In the genomic region with DNA sequence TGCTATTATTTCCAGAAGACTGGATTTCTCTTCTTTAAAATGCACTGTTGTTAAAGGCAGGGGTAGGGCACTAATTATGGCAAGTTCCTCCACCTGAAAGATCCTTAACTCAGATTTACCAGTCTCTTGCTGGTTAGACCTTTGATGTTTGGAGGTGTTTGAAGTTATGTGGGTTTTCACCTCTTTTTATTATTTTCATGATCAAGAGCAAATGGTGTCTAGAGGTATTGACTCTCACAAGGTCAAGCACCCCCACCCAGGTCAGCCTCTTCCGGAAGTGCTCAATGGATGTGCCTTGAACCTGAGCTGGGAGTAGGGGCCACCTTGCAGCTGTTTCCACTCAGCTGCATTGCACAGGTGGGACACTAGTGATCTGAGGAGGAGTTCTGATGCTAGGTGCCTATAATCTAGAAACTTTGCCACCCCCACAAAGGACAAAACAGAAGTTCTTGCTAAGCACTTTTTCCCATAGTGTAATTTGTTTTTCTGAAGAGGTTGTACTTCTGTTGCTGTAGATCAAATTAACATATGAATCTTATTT, we compare ENCODE assay signal across 28 mouse cellular contexts. TPM values are rescaled to one million over a fixed set of nuclear protein-coding genes. Genes with fewer than 3 reads are reported as not detected.
DNase-seq lines count a peak whose midpoint lies in the region; ATAC-seq lines count a peak whose summit lies in the region.
"Had no signal": no experiment of that assay in that cellular context is flagged by ENCODE, and none has a peak within 500 bp of the region (broad histone marks: within the 10 kb centered on the region; RNA-seq: fewer than 3 reads in every experiment).

No protein-coding gene starts in this region.

- H3K9me3 ChIP-seq in limb, embryonic 11.5 days (ENCODE audit: control insufficient read depth, low read length) = no peaks in the 10 kb centered on the region
- no peaks in the 10 kb centered on the region for H3K9me3 ChIP-seq in heart, embryonic 12.5 days (replicated peaks)
- H3K9me3 ChIP-seq: embryonic facial prominence, embryonic 15.5 days; forebrain, embryonic 13.5 days; hindbrain, embryonic 10.5 days; limb, embryonic 12.5 days; liver, embryonic 15.5 days; midbrain, embryonic 10.5 days; midbrain, embryonic 15.5 days had no signal

- H3K36me3 ChIP-seq in limb, embryonic 11.5 days (ENCODE audit: control insufficient read depth, insufficient read depth, low read length) = no peaks in the 10 kb centered on the region
- no peaks in the 10 kb centered on the region for H3K36me3 ChIP-seq in heart, embryonic 12.5 days
- H3K36me3 ChIP-seq: embryonic facial prominence, embryonic 15.5 days; hindbrain, embryonic 10.5 days; limb, embryonic 12.5 days; liver, embryonic 15.5 days; midbrain, embryonic 10.5 days; midbrain, embryonic 15.5 days had no signal

- no peak overlapping the region for H3K4me2 ChIP-seq in limb, embryonic 11.5 days (ENCODE audit: low read depth, severe bottlenecking)
- no peak overlapping the region for H3K4me2 ChIP-seq in heart, embryonic 12.5 days
- H3K4me2 ChIP-seq: embryonic facial prominence, embryonic 15.5 days; forebrain, embryonic 13.5 days; limb, embryonic 12.5 days; liver, embryonic 15.5 days; lung, embryonic 14.5 days; midbrain, embryonic 15.5 days had no signal

- H3K27me3 ChIP-seq in limb, embryonic 11.5 days (ENCODE audit: control insufficient read depth, insufficient read depth, low read length) = no peaks in the 10 kb centered on the region
- no peaks in the 10 kb centered on the region for H3K27me3 ChIP-seq in heart, embryonic 12.5 days (replicated peaks)
- H3K27me3 ChIP-seq: embryonic facial prominence, embryonic 15.5 days; forebrain, embryonic 13.5 days; limb, embryonic 12.5 days; liver, embryonic 15.5 days; midbrain, embryonic 15.5 days had no signal

- no peak for ATAC-seq in limb, embryonic 11.5 days (ENCODE audit: insufficient number of reproducible peaks, low FRiP score, low TSS enrichment, low read depth)
- no peak for ATAC-seq in heart, embryonic 12.5 days (ENCODE audit: insufficient number of reproducible peaks, low FRiP score)
- ATAC-seq: forebrain, embryonic 13.5 days; hindbrain, embryonic 16.5 days; intestine, postnatal 0 days; midbrain, embryonic 15.5 days had no signal

- DNase-seq in thymus, postnatal 10 days (ENCODE audit: low spot score in 2 of 2) = peak; percentile 13 to 15
- DNase-seq in thymus, postnatal 0 days (ENCODE audit: low spot score) = no peak
- DNase-seq in forelimb bud, embryonic 11.5 days (ENCODE audit: low read depth, low spot score) = peak; percentile 29
- peak; percentile 42 for DNase-seq in limb, embryonic 11.5 days (ENCODE audit: low spot score)
- no peak for DNase-seq in heart, adult 9 months (ENCODE audit: low spot score in 2 of 2)
- DNase-seq in urinary bladder, postnatal 10 days (ENCODE audit: low spot score) = no peak
- DNase-seq in kidney, adult 11 months = no peak
- DNase-seq: adrenal gland, postnatal 25 days; cerebellum, adult 11-12 months; cerebellum, adult 9-11 months; gastrocnemius, postnatal 36 days; heart, adult 2 months; kidney, postnatal 14 days; layer of hippocampus, adult 9-11 months; lung, embryonic 14.5 days; lung, postnatal 14 days; right cerebral cortex, adult 18-20 months had no signal

- H3K9ac ChIP-seq in limb, embryonic 11.5 days (ENCODE audit: low read length) = no peak overlapping the region
- no peak overlapping the region for H3K9ac ChIP-seq in heart, embryonic 12.5 days
- H3K9ac ChIP-seq: embryonic facial prominence, embryonic 15.5 days; forebrain, embryonic 13.5 days; limb, embryonic 12.5 days; liver, embryonic 15.5 days; lung, embryonic 14.5 days; midbrain, embryonic 15.5 days had no signal

- no peak overlapping the region for H3K27ac ChIP-seq in limb, embryonic 11.5 days (replicated peaks; ENCODE audit: low read depth, low read length)
- no peak overlapping the region for H3K27ac ChIP-seq in heart, embryonic 12.5 days (ENCODE audit: poor library complexity, severe bottlenecking)
- H3K27ac ChIP-seq: embryonic facial prominence, embryonic 15.5 days; forebrain, embryonic 13.5 days; heart, adult 2 months; hindbrain, embryonic 10.5 days; limb, embryonic 12.5 days; liver, embryonic 15.5 days; midbrain, embryonic 10.5 days; midbrain, embryonic 15.5 days; stomach, postnatal 0 days had no signal

- 0 out of 2 replicates have a peak, but pooled peaks cover 2% of the 10 kb centered on the region for H3K4me1 ChIP-seq in limb, embryonic 11.5 days (ENCODE audit: control insufficient read depth, insufficient read depth, low read length)
- no peaks in the 10 kb centered on the region for H3K4me1 ChIP-seq in heart, embryonic 12.5 days (replicated peaks)
- H3K4me1 ChIP-seq: embryonic facial prominence, embryonic 15.5 days; forebrain, embryonic 13.5 days; hindbrain, embryonic 10.5 days; limb, embryonic 12.5 days; liver, embryonic 15.5 days; midbrain, embryonic 10.5 days; midbrain, embryonic 15.5 days had no signal

- 38% methylated on average over 1 of the region's 1 CpGs for WGBS in limb, embryonic 11.5 days
- 79% methylated on average over 1 of the region's 1 CpGs for WGBS in heart, embryonic 12.5 days

- no peak overlapping the region for H3K4me3 ChIP-seq in limb, embryonic 11.5 days (ENCODE audit: low read depth, low read length)
- H3K4me3 ChIP-seq in heart, embryonic 12.5 days = no peak overlapping the region
- H3K4me3 ChIP-seq: embryonic facial prominence, embryonic 15.5 days; forebrain, embryonic 13.5 days; heart, adult 2 months; hindbrain, embryonic 10.5 days; limb, embryonic 12.5 days; liver, embryonic 15.5 days; midbrain, embryonic 10.5 days; midbrain, embryonic 15.5 days had no signal

RNA-seq across cellular contexts. Expression of a gene that starts 38.9 kb away (rescaled TPM):
- polyA plus RNA-seq in thymus, postnatal 0 days (2015; fragmentation: Nextera tagmentation; extraction: Ambion mirVana) = 22.6 and 22.7 TPM in 2 replicates
- 0.07 and 0.33 TPM in 2 replicates for polyA plus RNA-seq in limb, embryonic 11.5 days (2014; fragmentation: Nextera tagmentation; extraction: Ambion mirVana)
- 0.05 and 0.08 TPM in 2 replicates for polyA plus RNA-seq in heart, embryonic 12.5 days (2016; fragmentation: Nextera tagmentation; extraction: Ambion mirVana)
- polyA plus RNA-seq: lung, embryonic 14.5 days; midbrain, embryonic 15.5 days had no signal

Comparison
In these comparisons a context has a peak if more than half of its experiments do, and no peak if none do; other contexts are left out.
1. DNase-seq: peak in thymus, postnatal 10 days (2 of 2), forelimb bud, embryonic 11.5 days (single experiment) and limb, embryonic 11.5 days (single experiment); none in thymus, postnatal 0 days (single experiment), heart, adult 9 months (0 of 2), urinary bladder, postnatal 10 days (single experiment) and kidney, adult 11 months (single experiment).
2. RNA of a gene that starts 38.9 kb away (polyA plus RNA-seq): 22.6 to 22.7 TPM in thymus, postnatal 0 days; 0.05 to 0.08 TPM in heart, embryonic 12.5 days and 0.07 to 0.33 TPM in limb, embryonic 11.5 days; every median in the first group is over 10 times any median in the second.